Mouse (Mus musculus) ES-Bruce4 (cell line): ENCODE measurements around the gene Gm35549. TPM values are rescaled to one million over a fixed set of nuclear protein-coding genes. Genes with fewer than 3 reads are reported as not detected.

Experiments
- H3K27ac ChIP-seq: 2 replicates; pipeline ENCODE4 v1.5.1; 2012; ENCODE audit warnings: low read length, inconsistent platforms; ENCODE audit not compliant: insufficient read depth
- H3K27me3 ChIP-seq: 2 replicates; pipeline ENCODE4 v1.6.1; 2012; ENCODE audit warnings: mild to moderate bottlenecking, low read length, inconsistent platforms; ENCODE audit not compliant: control insufficient read depth, poor library complexity, insufficient read depth, severe bottlenecking
- H3K36me3 ChIP-seq: 2 replicates; pipeline ENCODE4 v1.6.1; 2012; ENCODE audit warnings: inconsistent platforms, mild to moderate bottlenecking, low read length, moderate library complexity; ENCODE audit not compliant: control insufficient read depth, poor library complexity, insufficient read depth, severe bottlenecking
- H3K4me1 ChIP-seq: one replicate; pipeline ENCODE4 v1.8.1; 2011; ENCODE audit warnings: low read length; ENCODE audit not compliant: control insufficient read depth, insufficient read depth
- H3K4me3 ChIP-seq: 2 replicates; pipeline ENCODE4 v1.5.1; 2011; ENCODE audit warnings: low read depth, mild to moderate bottlenecking, low read length
- H3K9ac ChIP-seq: 2 replicates; pipeline ENCODE4 v1.6.1; 2012; ENCODE audit warnings: low read depth, mild to moderate bottlenecking, inconsistent platforms; ENCODE audit not compliant: poor library complexity, severe bottlenecking
- H3K9me3 ChIP-seq: replicated peaks from 2 replicates; pipeline ENCODE4 v1.6.1; 2012; ENCODE audit warnings: mild to moderate bottlenecking, low read length, inconsistent platforms; ENCODE audit not compliant: control insufficient read depth, poor library complexity, insufficient read depth, severe bottlenecking
- CTCF ChIP-seq: IDR thresholded peaks from one replicate; pipeline ENCODE4 v1.8.1; 2011; ENCODE audit warnings: low read depth, low read length
- EP300 ChIP-seq: IDR thresholded peaks from 2 replicates; pipeline ENCODE4 v1.6.1; 2011; ENCODE audit warnings: low read depth, low read length; ENCODE audit not compliant: insufficient read depth
- POLR2A ChIP-seq: IDR thresholded peaks from one replicate; pipeline ENCODE4 v1.8.1; 2011; ENCODE audit warnings: low read length; ENCODE audit not compliant: insufficient read depth
- polyA plus RNA-seq: library from polyadenylated mRNA; stranded (reverse); fragments of >200 nt; gene quantifications from 2 replicates; pipeline ENCODE4 v1.2.4, GENCODE M21; 2011; ENCODE audit warnings: low read depth; ENCODE audit not compliant: missing spikeins, insufficient read depth, insufficient read length

Gm35549 gene
- polyA plus RNA-seq, 1 experiment, result not detected

DNA sequence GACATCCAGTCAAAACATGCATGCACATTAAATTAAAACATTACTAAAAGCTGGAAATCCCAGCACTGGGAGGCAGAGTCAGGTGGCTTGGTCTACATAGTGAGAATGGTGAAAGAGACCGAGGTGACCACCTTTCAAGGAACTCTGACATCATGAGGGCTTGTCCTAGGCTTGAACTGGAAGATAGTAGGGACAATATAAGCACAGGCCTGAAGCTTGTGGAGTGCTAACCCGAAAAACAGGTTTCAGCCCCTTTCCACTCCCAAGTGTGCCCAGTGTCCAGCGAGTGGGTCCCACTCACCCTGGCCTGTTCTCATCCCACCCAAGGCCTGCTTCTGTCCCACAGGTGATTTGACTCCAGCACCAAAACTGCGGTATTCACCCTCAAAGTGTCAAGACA is 6.6 kb downstream of the Gm35549 start:
- Histone ChIP-seq H3K9ac (no peak overlapping the region), H3K27me3 (no peaks in the 10 kb centered on the region), H3K4me3 (no peak overlapping the region), H3K4me1 (peaks cover 2% of the 10 kb centered on the region), H3K36me3 (no peaks in the 10 kb centered on the region), H3K9me3 (peaks cover 3% of the 10 kb centered on the region), H3K27ac (no peak overlapping the region)
- TF ChIP-seq CTCF (no peak), EP300 (no peak), POLR2A (no peak)

DNA sequence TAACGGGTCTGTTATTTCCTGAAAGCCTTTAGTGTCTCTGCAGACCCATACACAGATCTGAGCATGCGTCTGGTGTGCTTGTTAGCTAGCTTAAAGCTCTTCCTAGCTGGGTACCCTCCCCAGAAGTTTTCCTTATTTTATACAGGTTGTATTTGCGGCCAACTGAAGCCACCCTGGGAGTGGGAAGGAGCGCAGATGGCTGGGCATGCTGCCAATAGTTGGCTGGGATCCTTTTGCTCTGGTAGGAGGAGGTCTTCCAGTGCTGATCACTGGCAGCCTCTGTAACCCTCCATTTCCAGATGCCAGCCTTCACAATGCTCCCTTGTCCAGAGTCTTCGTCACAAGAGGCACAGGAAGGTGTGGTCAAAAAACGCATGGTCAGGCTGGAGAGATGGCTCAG is 7.0 kb downstream of the Gm35549 start:
- H3K27ac ChIP-seq, result no peak overlapping the region
- H3K9ac ChIP-seq, result no peak overlapping the region
- TF ChIP-seq POLR2A (no peak), EP300 (no peak), CTCF (no peak)

DNA sequence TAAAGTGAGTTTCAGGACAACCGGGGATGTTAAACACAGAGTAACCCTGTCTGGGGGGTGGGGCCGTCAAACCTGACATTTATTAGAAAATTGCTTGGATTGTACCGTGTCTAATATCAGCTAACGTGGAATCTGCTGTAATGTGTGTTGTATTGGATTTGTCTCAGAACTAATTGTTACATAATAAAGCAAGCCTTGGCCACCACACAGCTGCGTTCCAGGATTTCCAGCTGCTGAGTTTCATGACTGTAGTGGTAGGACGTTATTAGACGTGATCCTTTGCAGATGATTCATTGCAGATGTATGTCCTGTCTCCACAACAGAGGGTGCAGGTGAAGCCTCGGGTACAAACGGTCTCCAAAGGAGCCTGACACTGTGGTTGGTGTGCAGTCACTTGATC is 7.7 kb downstream of the Gm35549 start:
- no peak overlapping the region for H3K27ac ChIP-seq
- H3K4me1 ChIP-seq, result peaks cover 2% of the 10 kb centered on the region
- no peak overlapping the region for H3K4me3 ChIP-seq
- H3K9me3 ChIP-seq, result peaks cover 3% of the 10 kb centered on the region
- H3K9ac ChIP-seq, result no peak overlapping the region
- TF ChIP-seq CTCF (no peak), EP300 (no peak), POLR2A (no peak)
- no peaks in the 10 kb centered on the region for H3K27me3 ChIP-seq
- H3K36me3 ChIP-seq, result no peaks in the 10 kb centered on the region

More for the DNA sequence above, 7.0 kb downstream of the Gm35549 start:
- Histone ChIP-seq H3K9me3 (peaks cover 3% of the 10 kb centered on the region), H3K36me3 (no peaks in the 10 kb centered on the region), H3K4me1 (peaks cover 2% of the 10 kb centered on the region), H3K27me3 (no peaks in the 10 kb centered on the region), H3K4me3 (no peak overlapping the region)

DNA sequence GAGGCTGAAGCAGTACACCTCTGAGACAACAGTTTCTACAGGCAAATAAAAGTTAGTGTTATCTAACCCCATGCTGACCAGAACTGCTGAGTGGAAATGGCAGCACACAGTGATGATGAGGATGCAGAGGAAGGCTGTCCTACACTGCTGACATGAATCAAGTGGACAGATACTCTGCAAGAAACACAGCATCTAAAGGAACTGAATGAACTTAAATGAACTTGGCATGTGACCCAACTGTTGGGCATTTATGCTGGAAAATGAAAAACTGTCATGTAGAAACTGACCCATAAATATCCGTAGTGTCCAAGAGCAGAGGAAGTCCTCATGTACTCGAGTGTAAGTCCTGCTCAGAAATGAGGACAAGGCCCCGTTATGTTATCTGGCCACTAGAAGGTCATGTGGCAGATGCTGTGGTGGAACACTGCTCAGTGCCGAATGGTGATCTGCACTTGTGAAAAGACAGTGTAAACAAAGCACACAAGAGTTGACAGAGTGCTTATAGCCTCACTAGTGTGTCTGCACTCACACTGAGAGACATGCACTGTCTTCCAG is 13.9 kb downstream of the Gm35549 start:
- TF ChIP-seq CTCF (no peak), EP300 (no peak), POLR2A (no peak)
- no peak overlapping the region for H3K27ac ChIP-seq
- no peaks in the 10 kb centered on the region for H3K4me1 ChIP-seq
- H3K27me3 ChIP-seq, result no peaks in the 10 kb centered on the region
- H3K36me3 ChIP-seq, result peaks cover 4% of the 10 kb centered on the region; the same call in 1 of the 2 replicates
- H3K9me3 ChIP-seq, result no peaks in the 10 kb centered on the region
- no peak overlapping the region for H3K9ac ChIP-seq
- no peak overlapping the region for H3K4me3 ChIP-seq

DNA sequence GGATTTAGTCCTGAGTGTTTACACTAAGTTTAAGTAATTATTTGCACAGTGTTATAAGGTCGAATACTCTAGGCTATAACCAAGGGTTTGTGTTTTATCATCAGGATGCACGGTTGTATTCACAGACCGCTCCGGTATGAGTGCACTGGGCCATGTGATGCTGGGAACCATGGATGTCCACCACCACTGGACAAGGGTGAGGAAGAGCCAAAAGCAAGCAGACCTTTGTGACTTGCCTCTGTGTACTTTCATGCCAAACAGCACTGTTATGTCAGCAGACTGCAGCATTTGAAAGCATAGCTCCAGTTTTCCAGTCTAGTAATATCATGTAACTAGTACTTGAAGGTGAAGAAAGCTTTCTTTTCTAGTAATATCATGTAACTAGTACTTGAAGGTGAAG is 17.1 kb downstream of the Gm35549 start:
- Histone ChIP-seq H3K9ac (no peak overlapping the region), H3K27ac (no peak overlapping the region), H3K4me1 (no peaks in the 10 kb centered on the region), H3K4me3 (no peak overlapping the region), H3K27me3 (no peaks in the 10 kb centered on the region), H3K9me3 (no peaks in the 10 kb centered on the region), H3K36me3 (peaks cover 8% of the 10 kb centered on the region)
- TF ChIP-seq EP300 (no peak), POLR2A (no peak), CTCF (no peak)

DNA sequence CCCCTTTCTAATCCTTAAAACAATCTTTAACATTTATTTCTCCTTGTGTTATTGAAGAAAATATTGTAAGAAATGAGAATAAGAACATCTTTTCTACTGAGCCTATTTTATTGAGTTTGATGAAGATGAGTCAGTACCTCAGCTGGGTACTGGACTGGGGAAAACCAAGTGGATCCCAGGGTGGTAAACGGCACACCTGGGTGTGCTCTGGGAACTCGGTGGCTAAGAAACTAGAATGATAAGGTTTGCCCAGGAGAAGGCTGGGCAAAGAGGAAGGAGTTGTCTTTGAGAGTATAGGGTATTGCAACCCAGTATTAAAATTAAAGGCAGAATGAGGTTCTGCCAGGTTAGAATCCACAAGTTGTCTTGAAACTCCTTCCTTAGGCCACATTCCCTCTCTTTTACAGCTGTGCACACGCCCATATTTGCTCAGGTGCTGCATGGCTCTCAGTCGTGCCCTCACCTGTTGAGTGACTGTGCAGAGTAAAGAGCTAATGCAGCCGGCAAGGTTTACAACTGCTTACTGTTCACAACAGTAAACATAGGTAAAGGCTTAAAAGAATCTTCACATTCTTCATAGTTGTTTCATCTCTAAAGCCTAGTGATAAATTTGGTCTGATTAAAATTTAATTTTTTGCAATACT is 20.3 kb downstream of the Gm35549 start:
- Histone ChIP-seq H3K36me3 (peaks cover 8% of the 10 kb centered on the region), H3K4me1 (no peaks in the 10 kb centered on the region), H3K27ac (no peak overlapping the region)

More for the DNA sequence above, 20.3 kb downstream of the Gm35549 start:
- H3K9me3 ChIP-seq, result no peaks in the 10 kb centered on the region
- H3K4me3 ChIP-seq, result no peak overlapping the region
- H3K27me3 ChIP-seq, result no peaks in the 10 kb centered on the region
- no peak overlapping the region for H3K9ac ChIP-seq
- TF ChIP-seq EP300 (no peak), CTCF (no peak), POLR2A (no peak)
